ENCODE assay signal across 14 mouse cellular contexts in genomic region chr4:32423667-32424066, GRCm38 (mm10).
"Had no signal": no experiment of that assay in that cellular context is flagged by ENCODE, and none has a peak within 500 bp of the region (broad histone marks: within the 10 kb centered on the region; RNA-seq: fewer than 3 reads in every experiment).

No protein-coding gene starts in this region.

- H3K4me1 ChIP-seq: intestine, embryonic 15.5 days; liver, embryonic 15.5 days had no signal

- DNase-seq: kidney, adult 18-20 months; kidney, postnatal 10 days; kidney, postnatal 4 days; left cerebral cortex, postnatal 4 days; right cerebral cortex, adult 18-20 months; right cerebral cortex, postnatal 25 days; thymus, postnatal 25 days had no signal

- H3K9ac ChIP-seq: intestine, embryonic 15.5 days; limb, embryonic 13.5 days; liver, embryonic 15.5 days; midbrain, embryonic 12.5 days had no signal

- H3K9me3 ChIP-seq: intestine, embryonic 15.5 days; limb, embryonic 13.5 days; liver, embryonic 15.5 days; midbrain, embryonic 12.5 days had no signal

- H3K36me3 ChIP-seq: intestine, embryonic 15.5 days; limb, embryonic 13.5 days; liver, embryonic 15.5 days; midbrain, embryonic 12.5 days had no signal

- H3K27ac ChIP-seq: intestine, embryonic 15.5 days; layer of hippocampus, adult 2 months; limb, embryonic 13.5 days; liver, embryonic 15.5 days; midbrain, embryonic 12.5 days had no signal

- H3K27me3 ChIP-seq: intestine, embryonic 15.5 days; limb, embryonic 13.5 days; liver, embryonic 15.5 days; midbrain, embryonic 12.5 days had no signal

- ATAC-seq: intestine, embryonic 15.5 days; midbrain, embryonic 16.5 days had no signal

- H3K4me2 ChIP-seq: intestine, embryonic 15.5 days; limb, embryonic 13.5 days; liver, embryonic 11.5 days; liver, embryonic 15.5 days; midbrain, embryonic 12.5 days had no signal

- H3K4me3 ChIP-seq: intestine, embryonic 15.5 days; layer of hippocampus, adult 2 months; limb, embryonic 13.5 days; liver, embryonic 15.5 days; midbrain, embryonic 12.5 days had no signal
